Mouse (Mus musculus) CH12.LX (cell line): ENCODE results near the gene Exd2. TPM values are rescaled to one million over a fixed set of nuclear protein-coding genes. Genes with fewer than 3 reads are reported as not detected.

ENCODE experiments used
- DNase-seq: peaks from one replicate; pipeline ENCODE4 v3.0.0-alpha.2; 2013; ENCODE audit errors: extremely low read depth
- H3K27ac ChIP-seq: 2 replicates; pipeline ENCODE4 v1.5.1; 2012; ENCODE audit warnings: low read depth, mild to moderate bottlenecking, control low read depth, moderate library complexity; ENCODE audit not compliant: insufficient read depth
- H3K27me3 ChIP-seq: replicated peaks from 2 replicates; pipeline ENCODE3; 2012; ENCODE audit warnings: inconsistent platforms
- H3K36me3 ChIP-seq, 2 experiments: replicated peaks in 1 of 2; 2 replicates each; pipeline versions ENCODE3 to v1.6.1; 2012; ENCODE audit warnings: inconsistent platforms in 1 of 2, low read length in 1 of 2, mild to moderate bottlenecking in 1 of 2, mixed read lengths in 1 of 2, moderate library complexity in 1 of 2; ENCODE audit not compliant: control insufficient read depth in 1 of 2, insufficient read depth in 1 of 2
- H3K4me1 ChIP-seq, 2 experiments: 2 replicates each; pipeline ENCODE4 v1.6.1; 2012; ENCODE audit warnings: inconsistent platforms in 1 of 2, moderate library complexity in 1 of 2; ENCODE audit not compliant: insufficient read depth in 2 of 2, control insufficient read depth in 1 of 2
- H3K4me2 ChIP-seq: 2 replicates; pipeline ENCODE4 v1.6.1; 2012; ENCODE audit warnings: low read depth, mild to moderate bottlenecking, control low read depth; ENCODE audit not compliant: poor library complexity, insufficient read depth, severe bottlenecking
- H3K4me3 ChIP-seq, 3 experiments: fragments of 150-350 bp in 1 of 3; sonication (generic) in 1 of 3; replicated peaks in 1 of 3; 2 replicates each; pipeline versions ENCODE3 to v1.5.1; 2011 to 2012; ENCODE audit warnings: low read depth in 2 of 3, low read length in 2 of 3, mild to moderate bottlenecking in 2 of 3, moderate library complexity in 2 of 3, control low read depth in 1 of 3, improper control_type of control experiment in 1 of 3, inconsistent platforms in 1 of 3, mixed read lengths in 1 of 3; ENCODE audit not compliant: poor library complexity in 1 of 3
- H3K79me2 ChIP-seq: replicated peaks from 2 replicates; pipeline ENCODE4 v1.6.1; 2012; ENCODE audit warnings: mild to moderate bottlenecking, moderate library complexity; ENCODE audit not compliant: control insufficient read depth, poor library complexity, insufficient read depth, severe bottlenecking; ENCODE audit errors: extremely low read depth
- H3K9ac ChIP-seq: 2 replicates; pipeline ENCODE4 v1.6.1; 2012; ENCODE audit warnings: low read depth, mild to moderate bottlenecking, control low read depth, moderate library complexity; ENCODE audit not compliant: insufficient read depth
- H3K9me3 ChIP-seq: replicated peaks from 2 replicates; pipeline ENCODE3; 2012; ENCODE audit warnings: low read length, inconsistent platforms, mixed read lengths
- BHLHE40 ChIP-seq: IDR thresholded peaks from 2 replicates; pipeline ENCODE4 v1.6.1; 2011; ENCODE audit warnings: mild to moderate bottlenecking, low read depth, low read length, improper control_type of control experiment
- CHD1 ChIP-seq: IDR thresholded peaks from 2 replicates; pipeline ENCODE4 v1.6.1; 2012; ENCODE audit warnings: low read depth, low read length, improper control_type of control experiment, inconsistent platforms
- CHD2 ChIP-seq: IDR thresholded peaks from 2 replicates; pipeline ENCODE4 v1.6.1; 2011; ENCODE audit warnings: low read length, improper control_type of control experiment
- CTCF ChIP-seq, 2 experiments: IDR thresholded peaks in 1 of 2; conservative IDR thresholded peaks in 1 of 2; 2 replicates each; pipeline ENCODE4 v1.5.1; 2011 to 2012; ENCODE audit warnings: low read depth in 2 of 2, low read length in 2 of 2, improper control_type of control experiment in 1 of 2, inconsistent platforms in 1 of 2, mild to moderate bottlenecking in 1 of 2, moderate library complexity in 1 of 2
- GABPA ChIP-seq: IDR thresholded peaks from 2 replicates; pipeline ENCODE4 v1.6.1; 2012; ENCODE audit warnings: low read depth, low read length, improper control_type of control experiment, inconsistent platforms; ENCODE audit not compliant: insufficient replicate concordance
- JUN ChIP-seq: IDR thresholded peaks from 2 replicates; pipeline ENCODE4 v1.6.1; 2011; ENCODE audit warnings: low read depth, mild to moderate bottlenecking, low read length, improper control_type of control experiment, moderate library complexity; ENCODE audit not compliant: insufficient read depth
- KAT2A ChIP-seq: IDR thresholded peaks from 2 replicates; pipeline ENCODE4 v1.6.1; 2012; ENCODE audit warnings: low read length, improper control_type of control experiment, inconsistent platforms; ENCODE audit not compliant: insufficient replicate concordance
- MAX ChIP-seq: IDR thresholded peaks from 2 replicates; pipeline ENCODE4 v1.6.1; 2011; ENCODE audit warnings: low read length, improper control_type of control experiment
- MYC ChIP-seq: IDR thresholded peaks from 2 replicates; pipeline ENCODE4 v1.6.1; 2011; ENCODE audit warnings: low read depth, mild to moderate bottlenecking, improper control_type of control experiment, low read length
- NELFE ChIP-seq: IDR thresholded peaks from 2 replicates; pipeline ENCODE4 v1.6.1; 2011; ENCODE audit warnings: low read depth, low read length, improper control_type of control experiment
- SMC3 ChIP-seq: IDR thresholded peaks from 2 replicates; pipeline ENCODE4 v1.6.1; 2011; ENCODE audit warnings: low read depth, low read length, improper control_type of control experiment
- TCF12 ChIP-seq: IDR thresholded peaks from 2 replicates; pipeline ENCODE4 v1.6.1; 2014; ENCODE audit warnings: low read depth, mild to moderate bottlenecking, inconsistent platforms, low read length, improper control_type of control experiment
- ZC3H11A ChIP-seq: IDR thresholded peaks from 2 replicates; pipeline ENCODE4 v1.6.1; 2012; ENCODE audit warnings: low read depth, mild to moderate bottlenecking, inconsistent platforms, low read length, improper control_type of control experiment
- ZNF384 ChIP-seq: IDR thresholded peaks from 2 replicates; pipeline ENCODE4 v1.6.1; 2012; ENCODE audit warnings: low read depth, low read length, improper control_type of control experiment, inconsistent platforms
- dilution Hi-C: fragments of 300-500 bp; cut with MboI; formaldehyde crosslinking; loops from 2 replicates; pipeline ENCODE4 v1.14.3; 2020; ENCODE audit warnings: low sequenced_read_pairs; ENCODE audit not compliant: extremely low pct_unique_long_range_greater_than_20kb, extremely low pct_ligation_motif_present
- in situ Hi-C: fragments of 300-500 bp; cut with MboI; formaldehyde crosslinking; loops from 3 replicates; pipeline ENCODE4 v1.14.3; 2019; ENCODE audit warnings: low sequenced_read_pairs, low pct_ligation_motif_present, low pct_unique_long_range_greater_than_20kb, mixed read lengths
- polyA plus RNA-seq: library from polyadenylated mRNA; unstranded; fragments of >175 nt; gene quantifications from 2 replicates; pipeline ENCODE4 v1.2.1, GENCODE M21; 2012; ENCODE audit warnings: low read depth; ENCODE audit not compliant: insufficient read length
- total RNA-seq, 2 experiments: library from RNA; depleted of rRNA; stranded (reverse); fragments of 300-350 nt in 1 of 2; fragments of >200 nt in 1 of 2; gene quantifications; 2 replicates each; pipeline ENCODE4 v1.2.3; 2012 to 2014

Gene Exd2
- total and polyA plus RNA-seq, 3 experiments, result 11.2 to 15.0 (median 11.3) TPM

DNA sequence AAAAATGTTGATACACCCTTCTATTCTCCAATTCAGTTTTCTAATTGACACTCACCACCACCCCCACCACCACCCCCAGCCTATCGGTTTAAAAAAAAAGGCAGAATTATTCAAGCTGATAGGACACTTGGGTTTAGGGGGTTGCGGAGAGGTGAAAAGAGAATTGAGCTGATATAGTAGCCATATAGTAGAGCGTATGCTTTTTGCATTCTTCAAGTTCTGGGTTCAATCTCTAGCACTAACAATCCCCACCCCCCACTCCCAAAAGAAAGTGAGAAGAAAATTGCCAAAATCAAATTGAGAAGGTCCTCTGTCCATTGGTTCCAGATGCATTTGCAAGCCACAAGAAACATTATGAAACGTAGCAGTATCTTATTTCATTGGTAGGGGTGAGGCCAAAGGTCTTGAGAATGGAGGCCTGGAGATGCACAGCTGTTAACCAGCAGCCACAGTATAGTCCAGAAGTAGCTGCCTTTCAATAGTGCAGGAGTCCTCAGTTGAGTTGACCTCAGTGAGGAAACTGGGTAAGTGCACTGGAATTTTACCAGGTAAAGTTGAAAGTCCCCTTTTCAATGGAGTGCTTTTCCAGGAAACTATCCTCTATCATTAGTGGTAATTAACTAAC lies 25.7 kb upstream of the Exd2 start:
- 0 out of 2 replicates have a peak, but pooled peaks have one; percentile 18 for TF ChIP-seq TCF12
- TF ChIP-seq CHD1, result no peak
- 0 out of 2 replicates have a peak, but pooled peaks have one; percentile 31 for TF ChIP-seq ZNF384
- TF ChIP-seq BHLHE40, result no peak
- no peak overlapping the region for H3K27ac ChIP-seq
- DNase-seq, result no peak
- H3K9me3 ChIP-seq, result no peaks in the 10 kb centered on the region
- in situ Hi-C loops, result no loop called here
- peak overlapping the region; percentile 79 to 96 (median 90) for H3K4me3 ChIP-seq
- dilution Hi-C loops, result no loop called here
- peaks cover 4 to 11% of the 10 kb centered on the region in 2 experiments for H3K4me1 ChIP-seq
- peaks cover 32% of the 10 kb centered on the region for H3K79me2 ChIP-seq
- H3K9ac ChIP-seq, result peak overlapping the region; percentile 91; the same call in 1 of the 2 replicates
- peaks cover 0 to 12% of the 10 kb centered on the region in 2 experiments for H3K36me3 ChIP-seq
- H3K27me3 ChIP-seq, result peaks cover 1% of the 10 kb centered on the region
- peak overlapping the region; percentile 53 for H3K4me2 ChIP-seq

DNA sequence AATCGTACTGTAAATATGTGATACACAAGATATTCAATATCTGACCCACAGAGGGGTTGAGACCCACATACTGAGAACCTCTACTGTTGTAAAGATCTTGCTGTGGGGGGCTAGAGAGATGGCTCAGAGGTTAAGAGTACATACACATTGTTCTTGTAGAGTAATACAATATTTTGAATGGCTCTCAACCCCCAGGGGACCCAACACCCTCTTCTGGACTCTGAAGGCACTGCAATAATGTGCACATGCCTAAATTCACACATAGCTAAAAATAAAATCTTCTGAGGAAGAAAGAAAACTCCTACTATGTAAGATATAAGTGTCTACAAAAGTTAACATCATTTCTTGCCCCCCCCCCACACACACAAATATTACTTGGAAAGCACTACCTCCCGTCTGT lies 21.9 kb upstream of the Exd2 start:
- no peak overlapping the region for H3K27ac ChIP-seq
- H3K9ac ChIP-seq, result no peak overlapping the region
- 0 out of 2 replicates have a peak, but pooled peaks cover under 1% of the 10 kb centered on the region for H3K79me2 ChIP-seq
- no peaks in the 10 kb centered on the region for H3K36me3 ChIP-seq
- no peak for DNase-seq
- peaks cover 0 to 3% of the 10 kb centered on the region in 2 experiments; a peak in 1 of 4 replicates for H3K4me1 ChIP-seq
- dilution Hi-C loops, result no loop called here
- no peak overlapping the region for H3K4me3 ChIP-seq
- peaks cover 8% of the 10 kb centered on the region for H3K27me3 ChIP-seq
- H3K9me3 ChIP-seq, result no peaks in the 10 kb centered on the region
- in situ Hi-C loops, result no loop called here
- H3K4me2 ChIP-seq, result no peak overlapping the region
- TF ChIP-seq CTCF (conservative IDR thresholded peaks at IDR 0.05 in 1 of 2, IDR thresholded peaks at IDR 0.05 in 1 of 2; ENCODE audit: low read depth in 2 of 2, low read length in 2 of 2) (peak; percentile 32 to 65; a peak in 3 of 4 replicates), NELFE (no peak), ZC3H11A (no peak), JUN (no peak), MYC (0 out of 2 replicates have a peak, but pooled peaks have one; percentile 21), BHLHE40 (0 out of 2 replicates have a peak, but pooled peaks have one; percentile 14), GABPA (no peak), MAX (no peak), KAT2A (0 out of 2 replicates have a peak, but pooled peaks have one; percentile 61), SMC3 (peak; percentile 21), CHD2 (no peak)
